ENCODE assay signal across 19 mouse cellular contexts in the genomic region with DNA sequence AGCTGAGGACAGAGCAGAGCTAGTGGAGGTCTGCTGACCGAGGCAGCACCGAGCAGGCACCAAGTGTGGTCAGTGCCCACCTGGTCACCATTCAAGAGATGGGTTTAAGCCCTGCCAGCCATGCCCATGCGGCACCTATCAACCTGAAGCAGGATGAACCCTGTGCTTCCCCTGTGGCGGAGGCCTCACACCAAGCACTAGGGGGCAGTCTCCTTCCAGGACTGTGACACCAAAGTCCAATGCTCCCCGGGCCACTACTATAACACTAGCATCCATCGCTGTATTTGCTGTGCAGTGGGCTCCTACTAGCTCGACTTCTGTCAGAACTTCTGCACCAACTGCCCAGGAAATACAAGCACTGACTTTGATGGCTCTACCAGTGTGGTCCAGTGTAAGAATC. TPM values are rescaled to one million over a fixed set of nuclear protein-coding genes. Genes with fewer than 3 reads are reported as not detected.
A peak's percentile ranks its signal among the peaks of the same experiment; 100 is the strongest.
DNase-seq lines count a peak whose midpoint lies in the region; ATAC-seq and TF ChIP-seq lines count a peak whose summit lies in the region.
"Had no signal": no experiment of that assay in that cellular context is flagged by ENCODE, and none has a peak within 500 bp of the region (broad histone marks: within the 10 kb centered on the region; RNA-seq: fewer than 3 reads in every experiment).

No protein-coding gene starts in this region.

- no peak for TF ChIP-seq POLR2A in kidney, adult 2 months (IDR thresholded peaks at IDR 0.05; ENCODE audit: low read depth, low read length)
- no peak for TF ChIP-seq POLR2A in bone marrow, adult 2 months (IDR thresholded peaks at IDR 0.05; ENCODE audit: borderline replicate concordance, control insufficient read depth, low read depth, low read length)

- DNase-seq in kidney, adult 2 months = no peak
- no peak for DNase-seq in kidney, postnatal 36 days
- no peak for DNase-seq in left cerebral cortex, adult 2 months (ENCODE audit: extremely low spot score in 1 of 2, low spot score in 2 of 2)
- DNase-seq in layer of hippocampus, postnatal 14 days (ENCODE audit: low spot score in 2 of 2) = no peak
- DNase-seq in hindbrain, postnatal 0 days (ENCODE audit: low spot score) = no peak
- DNase-seq: adrenal gland, adult 8-10 months; cerebellum, adult 8-10 months; heart, adult 18-20 months; kidney, adult 11 months; kidney, postnatal 4 days; right cerebral cortex, adult 18-20 months had no signal

- no peaks in the 10 kb centered on the region for H3K27me3 ChIP-seq in kidney, adult 2 months (replicated peaks; ENCODE audit: control insufficient read depth, insufficient read depth, low read length)
- no peaks in the 10 kb centered on the region for H3K27me3 ChIP-seq in E14TG2a.4 (ENCODE audit: insufficient read depth, low read length)
- H3K27me3 ChIP-seq in hindbrain, postnatal 0 days (ENCODE audit: insufficient read depth, low read length) = no peaks in the 10 kb centered on the region
- H3K27me3 ChIP-seq: forebrain, embryonic 15.5 days; limb, embryonic 12.5 days; lung, embryonic 15.5 days; neural tube, embryonic 15.5 days had no signal

- peak; percentile 17; the same call in 1 of the 2 replicates for TF ChIP-seq CTCF in kidney, adult 2 months (conservative IDR thresholded peaks at IDR 0.05; ENCODE audit: insufficient read depth, insufficient read length, low read depth, low read length)
- TF ChIP-seq CTCF in E14TG2a.4 (conservative IDR thresholded peaks at IDR 0.05; ENCODE audit: low read length) = 0 out of 2 replicates have a peak, but pooled peaks have one; percentile 23
- TF ChIP-seq CTCF in bone marrow, adult 2 months (IDR thresholded peaks at IDR 0.05; ENCODE audit: control insufficient read depth, insufficient read depth, low read length) = peak; percentile 45
- no peak; the same call in 1 of the 2 replicates for TF ChIP-seq CTCF in left cerebral cortex, adult 2 months (IDR thresholded peaks at IDR 0.05)
- no peak for TF ChIP-seq CTCF in hindbrain, postnatal 0 days (IDR thresholded peaks at IDR 0.05; ENCODE audit: low read depth)

- WGBS in kidney, adult 2 months = 94% methylated on average over 7 of the region's 7 CpGs
- 75% methylated on average over 7 of the region's 7 CpGs for WGBS in bone marrow, adult 2 months
- WGBS in hindbrain, postnatal 0 days = 95% methylated on average over 7 of the region's 7 CpGs

- H3K4me1 ChIP-seq in kidney, adult 2 months (ENCODE audit: control insufficient read depth, insufficient read depth, low read length) = no peaks in the 10 kb centered on the region
- no peaks in the 10 kb centered on the region for H3K4me1 ChIP-seq in E14TG2a.4 (replicated peaks; ENCODE audit: low read depth, low read length)
- no peaks in the 10 kb centered on the region for H3K4me1 ChIP-seq in bone marrow, adult 2 months (ENCODE audit: control insufficient read depth, insufficient read depth, low read length)
- H3K4me1 ChIP-seq in hindbrain, postnatal 0 days (ENCODE audit: insufficient read depth, low read length) = no peaks in the 10 kb centered on the region
- H3K4me1 ChIP-seq: forebrain, embryonic 15.5 days; limb, embryonic 12.5 days; lung, embryonic 15.5 days; neural tube, embryonic 15.5 days had no signal

- H3K4me3 ChIP-seq in kidney, adult 2 months (ENCODE audit: insufficient read depth, low read depth, low read length) = no peak overlapping the region
- no peak overlapping the region for H3K4me3 ChIP-seq in E14TG2a.4 (replicated peaks; ENCODE audit: low read length)
- H3K4me3 ChIP-seq in bone marrow, adult 2 months (replicated peaks; ENCODE audit: control insufficient read depth, low read depth, low read length) = no peak overlapping the region
- H3K4me3 ChIP-seq in left cerebral cortex, adult 2 months = no peak overlapping the region
- H3K4me3 ChIP-seq in hindbrain, postnatal 0 days (ENCODE audit: low read length) = no peak overlapping the region
- H3K4me3 ChIP-seq: forebrain, embryonic 15.5 days; limb, embryonic 12.5 days; lung, embryonic 15.5 days; neural tube, embryonic 15.5 days had no signal

- H3K36me3 ChIP-seq in kidney, adult 2 months (ENCODE audit: control insufficient read depth, insufficient read depth, low read length) = no peaks in the 10 kb centered on the region
- no peaks in the 10 kb centered on the region for H3K36me3 ChIP-seq in E14TG2a.4 (ENCODE audit: insufficient read depth, low read length)
- H3K36me3 ChIP-seq in hindbrain, postnatal 0 days (ENCODE audit: insufficient read depth, low read length) = no peaks in the 10 kb centered on the region
- H3K36me3 ChIP-seq: forebrain, embryonic 15.5 days; limb, embryonic 12.5 days; lung, embryonic 15.5 days; neural tube, embryonic 15.5 days had no signal

- H3K9me3 ChIP-seq in E14TG2a.4 (ENCODE audit: low read length) = peaks cover 11% of the 10 kb centered on the region
- H3K9me3 ChIP-seq in hindbrain, postnatal 0 days (ENCODE audit: low read length) = no peaks in the 10 kb centered on the region
- H3K9me3 ChIP-seq: forebrain, embryonic 15.5 days; lung, embryonic 15.5 days had no signal

- H3K9ac ChIP-seq in hindbrain, postnatal 0 days (replicated peaks; ENCODE audit: low read length) = no peak overlapping the region
- H3K9ac ChIP-seq: forebrain, embryonic 15.5 days; hindbrain, embryonic 14.5 days; limb, embryonic 12.5 days; lung, embryonic 15.5 days; neural tube, embryonic 15.5 days had no signal

- H3K27ac ChIP-seq in kidney, adult 2 months (ENCODE audit: insufficient read depth, low read depth, low read length) = no peak overlapping the region
- H3K27ac ChIP-seq in bone marrow, adult 2 months (ENCODE audit: control insufficient read depth, insufficient read depth, low read depth, low read length, poor library complexity) = no peak overlapping the region
- H3K27ac ChIP-seq in left cerebral cortex, adult 2 months = no peak overlapping the region
- H3K27ac ChIP-seq in hindbrain, postnatal 0 days = no peak overlapping the region
- H3K27ac ChIP-seq: forebrain, embryonic 15.5 days; hindbrain, embryonic 14.5 days; limb, embryonic 12.5 days; lung, embryonic 15.5 days; neural tube, embryonic 15.5 days had no signal

- H3K4me2 ChIP-seq in hindbrain, postnatal 0 days (ENCODE audit: low read depth, low read length) = no peak overlapping the region
- H3K4me2 ChIP-seq: forebrain, embryonic 15.5 days; hindbrain, embryonic 14.5 days; limb, embryonic 12.5 days; lung, embryonic 15.5 days; neural tube, embryonic 15.5 days had no signal

- ATAC-seq in megakaryocyte progenitor cell, adult 5-6 weeks (replicated peaks; ENCODE audit: poor library complexity) = peak; percentile 84
- ATAC-seq in hindbrain, postnatal 0 days = no peak
- ATAC-seq: forebrain, embryonic 15.5 days had no signal

- intact Hi-C loops in left cerebral cortex, adult 2 months (cut with DNase I) = no loop called here

RNA-seq across cellular contexts. Expression of gene Cnrip1, which starts 32.1 kb away (rescaled TPM):
- 6.5 and 7.3 TPM in 2 replicates for polyA plus RNA-seq in kidney, adult 2 months (2012; rRNA removed)
- polyA plus RNA-seq in bone marrow, adult 2 months (2011; ENCODE audit: insufficient read depth, insufficient read length, low replicate concordance, missing spikeins) = 3.2 and 6.2 TPM in 2 replicates
- total RNA-seq in megakaryocyte progenitor cell, adult 5-6 weeks (2015) = 1.9 and 2.6 TPM in 2 replicates
- 0.12 and 1.3 TPM in 2 replicates for total RNA-seq in megakaryocyte progenitor cell, adult 5-6 weeks (2017)
- 100 to 1,000 TPM in 1 of 2 experiments, 10 to 100 TPM in 1; 99.3 to 102 TPM for total RNA-seq in left cerebral cortex, adult 2 months (2021)
- total RNA-seq in layer of hippocampus, postnatal 14 days (2021) = 100 to 1,000 TPM; 150 to 151 TPM
- 97.9 and 116 TPM in 2 replicates for total RNA-seq in hindbrain, postnatal 0 days (2014; rRNA removed)
- 195 and 197 TPM in 2 replicates for polyA plus RNA-seq in hindbrain, postnatal 0 days (2015; fragmentation: Nextera tagmentation; extraction: Ambion mirVana)

RNA-seq across cellular contexts. Expression of gene Plek, which starts 32.9 kb away (rescaled TPM):
- 0.43 and 1.4 TPM in 2 replicates for polyA plus RNA-seq in kidney, adult 2 months (2012; rRNA removed)
- polyA plus RNA-seq in bone marrow, adult 2 months (2011; ENCODE audit: insufficient read depth, insufficient read length, low replicate concordance, missing spikeins) = 51.3 and 72.7 TPM in 2 replicates
- total RNA-seq in megakaryocyte progenitor cell, adult 5-6 weeks (2015) = 26.6 and 31.3 TPM in 2 replicates
- 28.4 and 31.3 TPM in 2 replicates for total RNA-seq in megakaryocyte progenitor cell, adult 5-6 weeks (2017)
- 1 to 10 TPM; 5.5 to 7.4 TPM for total RNA-seq in left cerebral cortex, adult 2 months (2021)
- total RNA-seq in layer of hippocampus, postnatal 14 days (2021) = 1 to 10 TPM; 3.8 to 4.9 TPM
- total RNA-seq in hindbrain, postnatal 0 days (2014; rRNA removed) = 3.3 and 3.7 TPM in 2 replicates
- polyA plus RNA-seq in hindbrain, postnatal 0 days (2015; fragmentation: Nextera tagmentation; extraction: Ambion mirVana) = 4.0 and 4.1 TPM in 2 replicates

Comparison
In these comparisons a context has a peak if more than half of its experiments do, and no peak if none do; other contexts are left out.
1. CTCF ChIP-seq: peak in kidney, adult 2 months (single experiment), E14TG2a.4 (single experiment) and bone marrow, adult 2 months (single experiment); none in left cerebral cortex, adult 2 months (single experiment) and hindbrain, postnatal 0 days (single experiment).
2. RNA of gene Cnrip1, which starts 32.1 kb away (total RNA-seq): 150 to 151 TPM in layer of hippocampus, postnatal 14 days, 97.9 to 116 TPM in hindbrain, postnatal 0 days and 99.3 to 102 TPM in left cerebral cortex, adult 2 months; 0.12 to 2.6 TPM in megakaryocyte progenitor cell, adult 5-6 weeks; every median in the first group is over 10 times any median in the second.